Mouse (Mus musculus): ENCODE measurements around the gene Kctd6.

Gene Kctd6

GRCm38 (mm10) chr14:8214299-8215207 is 613 bp downstream of the Kctd6 start:
- DNase-seq, result peak in 1 of 2 experiments; percentile 60

DNA sequence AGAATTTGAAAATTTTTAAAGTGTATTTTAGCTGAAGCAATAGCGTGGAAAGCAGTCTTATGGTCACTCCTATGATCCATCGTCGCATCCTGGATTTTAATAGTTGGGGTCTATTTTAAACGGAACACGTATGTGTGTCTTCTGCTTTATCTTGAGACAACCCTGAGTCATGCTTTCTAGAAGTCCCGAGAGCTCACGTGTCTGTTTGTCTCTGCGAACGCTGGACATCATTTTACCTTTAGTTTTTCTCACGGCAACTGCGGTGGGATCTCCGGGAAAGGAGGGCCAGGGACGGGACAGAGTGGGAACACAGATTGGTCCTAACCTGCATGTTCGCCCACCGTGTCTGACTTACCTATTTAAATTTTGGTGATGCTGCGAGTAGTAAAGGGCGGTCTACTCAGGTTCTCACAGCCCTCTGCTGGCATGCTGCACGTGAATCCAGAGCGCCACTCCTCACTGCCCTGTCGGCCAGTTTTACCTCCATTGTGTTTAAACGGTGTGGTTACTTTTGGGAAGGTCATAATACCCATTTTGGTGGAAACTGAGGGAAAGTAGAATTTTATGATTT is 1.4 kb downstream of the Kctd6 start:
- DNase-seq, result peak in 1 of 2 experiments; percentile 10

DNA sequence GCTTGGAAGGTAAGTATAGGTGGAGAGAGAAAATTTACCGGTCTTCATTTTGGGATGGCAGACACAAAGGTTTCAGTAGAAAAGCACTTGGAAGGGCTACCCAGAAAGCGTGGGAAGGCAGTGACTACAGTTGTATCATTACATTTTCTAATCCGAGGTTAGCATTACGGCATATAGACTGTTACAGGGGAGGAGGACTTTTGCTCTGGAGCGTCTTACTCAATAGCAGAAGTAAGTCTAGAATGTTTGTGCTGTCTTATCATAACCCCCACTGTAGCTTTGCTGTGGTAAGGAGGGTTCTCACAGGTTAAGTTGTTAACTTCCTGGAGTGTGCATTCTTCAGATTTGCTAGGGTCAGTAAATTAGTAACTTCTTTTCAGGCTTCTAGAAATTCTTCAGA is 2.2 kb downstream of the Kctd6 start:
- DNase-seq, result no peak

GRCm38 (mm10) chr14:8218238-8218637 is 4.3 kb downstream of the Kctd6 start:
- no peak for DNase-seq

GRCm38 (mm10) chr14:8218730-8219380 is 4.9 kb downstream of the Kctd6 start:
- peak; percentile 29 to 36 for DNase-seq

GRCm38 (mm10) chr14:8219876-8220275 is 5.9 kb downstream of the Kctd6 start:
- no peak for DNase-seq

DNA sequence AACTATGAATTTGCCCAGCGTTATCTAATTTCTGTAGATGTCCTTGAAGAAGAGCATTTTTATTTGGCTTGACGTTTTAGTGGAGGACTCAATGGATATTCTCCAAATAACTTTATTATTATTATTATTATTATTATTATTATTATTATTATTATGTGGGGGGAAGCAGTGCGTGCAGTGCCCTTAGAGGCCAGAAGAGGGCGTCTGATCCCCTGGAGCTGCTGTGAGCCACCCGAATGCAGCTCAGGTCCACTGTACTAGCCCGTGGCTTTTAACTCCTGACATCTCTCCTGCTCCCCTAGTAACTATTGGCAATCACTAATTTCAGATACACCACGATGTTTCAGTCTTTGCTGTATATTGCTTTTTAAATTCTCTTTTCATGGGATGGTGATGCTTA is 6.4 kb downstream of the Kctd6 start:
- peak; percentile 41 to 46 for DNase-seq

- no peak for DNase-seq
Observed at GRCm38 (mm10) chr14:8220912-8221311, 7.0 kb downstream of the Kctd6 start.

- no peak for DNase-seq
Observed at GRCm38 (mm10) chr14:8222561-8222960, 8.6 kb downstream of the Kctd6 start.

DNA sequence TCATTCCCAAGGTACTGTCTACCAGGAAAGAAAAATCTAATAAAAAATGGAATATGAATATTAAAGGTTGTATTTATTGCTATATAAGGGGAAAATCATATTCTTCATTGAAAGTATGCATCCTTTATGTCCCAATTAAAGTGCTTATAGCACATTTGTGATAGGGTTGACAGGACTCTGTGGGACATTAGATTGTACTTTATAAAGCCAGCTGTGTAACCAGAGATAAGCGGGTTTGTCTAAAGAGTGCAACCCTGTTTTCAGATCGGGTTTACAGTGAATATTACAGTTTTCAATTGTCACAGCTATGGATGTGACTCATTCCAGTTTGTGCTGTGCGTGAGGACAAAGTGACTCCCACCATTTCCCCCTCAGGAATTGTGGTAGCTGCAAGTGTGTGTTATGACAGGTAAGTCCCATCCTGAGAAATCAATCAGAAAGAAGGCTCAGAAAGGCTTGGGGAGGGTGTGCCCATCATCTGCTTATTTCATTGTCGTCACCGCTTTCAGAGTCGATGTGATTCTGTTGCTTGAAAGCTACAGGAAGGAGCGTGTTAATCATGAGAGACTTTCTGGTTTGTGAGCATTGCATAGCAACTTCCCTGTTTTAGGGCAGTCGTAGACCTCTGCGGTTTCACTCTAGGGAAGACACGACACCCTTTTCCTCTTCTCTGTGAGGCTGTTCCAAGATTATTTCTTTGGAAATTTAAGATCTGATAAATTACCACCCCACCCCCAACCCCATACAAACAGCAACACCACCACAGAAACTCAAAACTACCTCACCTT is 9.8 kb downstream of the Kctd6 start:
- no peak for DNase-seq

DNA sequence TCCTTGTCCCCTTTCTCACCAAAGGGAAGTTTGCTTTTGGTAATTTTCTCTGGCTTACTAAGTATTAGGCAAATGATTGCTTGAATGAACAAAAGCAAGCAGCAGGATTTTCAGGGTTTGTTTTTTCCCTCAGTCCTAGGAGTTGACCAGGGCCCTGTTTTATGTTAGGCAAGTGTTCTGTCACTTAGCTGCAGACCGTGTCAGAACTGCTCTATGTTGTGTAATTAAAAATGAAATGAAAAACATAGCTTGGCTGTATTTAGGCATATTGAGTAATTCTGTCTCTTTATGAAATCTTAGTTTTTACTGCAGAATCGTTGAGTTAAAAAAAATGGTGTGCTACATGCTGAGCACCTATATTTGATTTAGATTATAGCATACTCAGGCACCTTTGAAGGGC is 10.9 kb downstream of the Kctd6 start:
- no peak for DNase-seq

DNA sequence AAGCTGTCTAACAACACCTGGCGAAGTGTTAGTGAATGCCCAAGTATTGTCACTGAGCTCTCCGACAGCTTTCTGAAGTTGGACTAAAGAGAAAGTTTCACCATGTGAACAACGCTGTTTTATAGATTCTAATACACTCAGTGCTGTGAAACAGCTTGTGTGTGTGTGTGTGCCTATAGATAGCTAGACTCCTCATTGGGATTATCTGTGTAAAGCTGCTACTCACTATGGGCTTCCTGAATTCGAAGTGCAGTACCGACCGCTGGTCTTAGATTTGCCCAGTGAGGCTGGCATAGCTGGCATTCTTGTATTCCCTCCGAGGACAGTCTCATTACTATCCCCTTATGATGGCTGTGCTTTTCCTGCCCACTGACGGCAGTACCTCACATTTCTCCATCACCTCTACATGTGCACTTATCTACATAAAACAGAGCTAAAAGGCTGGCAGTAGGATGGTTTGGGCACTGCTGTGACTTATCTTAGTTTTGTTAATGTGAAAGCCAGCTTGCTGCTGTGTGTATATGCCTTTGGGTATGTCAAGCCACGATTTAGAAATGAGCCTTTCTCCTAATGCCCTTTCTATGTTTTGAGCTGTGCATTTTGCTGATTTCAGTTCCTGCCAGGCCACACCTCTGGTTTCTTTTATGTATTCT is 15.6 kb downstream of the Kctd6 start:
- DNase-seq, result no peak

DNA sequence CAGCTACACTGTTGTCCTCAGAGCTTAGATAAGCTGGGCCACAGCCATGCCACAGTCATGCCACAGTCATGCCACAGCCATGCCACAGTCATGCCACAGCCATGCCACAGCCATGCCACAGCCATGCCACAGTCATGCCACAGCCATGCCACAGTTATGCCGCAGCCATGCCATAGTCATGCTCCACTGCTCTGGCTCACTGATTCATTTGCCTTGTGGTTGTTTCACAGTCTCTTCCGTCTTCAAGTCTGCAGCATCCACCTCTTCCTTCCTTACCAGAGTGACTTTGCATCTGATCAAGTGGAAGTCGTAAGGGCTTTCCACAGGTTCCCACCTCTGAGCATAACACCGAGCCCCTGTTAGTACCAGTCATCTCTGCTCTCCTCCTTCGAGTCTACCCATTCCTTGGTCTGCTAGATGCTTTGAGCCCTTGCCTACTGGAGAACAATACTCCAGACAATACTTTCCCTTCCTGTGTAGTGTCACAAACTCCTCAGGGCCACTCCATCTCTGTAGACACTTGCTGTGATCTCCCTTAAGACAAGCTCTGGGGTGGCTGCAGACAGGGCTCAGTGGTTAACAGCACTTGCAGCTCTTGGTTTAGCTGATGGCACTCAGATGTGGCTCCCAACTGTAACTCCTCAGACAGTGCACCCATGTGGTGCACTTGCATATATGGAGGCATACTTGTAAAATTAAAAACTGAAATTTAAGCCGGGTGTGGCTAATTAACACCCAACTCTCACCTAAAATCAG is 18.4 kb downstream of the Kctd6 start:
- DNase-seq, result no peak

- DNase-seq, result no peak
Observed at GRCm38 (mm10) chr14:8233252-8233651, 19.3 kb downstream of the Kctd6 start.

GRCm38 (mm10) chr14:8241816-8242215 is 27.9 kb downstream of the Kctd6 start:
- DNase-seq, result no peak

- DNase-seq, result no peak
Observed at GRCm38 (mm10) chr14:8242388-8242920, 28.5 kb downstream of the Kctd6 start.

GRCm38 (mm10) chr14:8243136-8243888 is 29.4 kb downstream of the Kctd6 start:
- no peak for DNase-seq

GRCm38 (mm10) chr14:8244211-8244611 is 30.3 kb downstream of the Kctd6 start:
- DNase-seq, result no peak

DNA sequence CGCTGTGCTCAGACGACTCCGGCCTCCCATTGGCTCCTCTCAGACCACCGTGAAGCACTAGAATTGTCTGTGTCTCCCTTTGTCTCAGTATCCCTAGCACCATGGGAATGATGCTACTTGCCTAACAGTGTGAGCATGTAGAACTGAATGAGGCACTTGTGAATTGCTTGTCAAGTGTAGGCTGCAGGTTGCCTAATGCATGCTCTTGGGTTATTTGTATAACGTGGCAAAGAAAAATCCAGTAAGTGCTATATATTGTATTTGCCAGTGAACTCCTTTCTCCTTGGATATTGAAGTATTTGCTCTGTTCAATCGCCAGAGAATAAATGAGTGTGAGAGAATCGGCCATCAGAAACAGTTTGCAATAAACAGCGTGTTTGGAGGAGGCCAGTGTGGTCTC is 32.9 kb downstream of the Kctd6 start:
- DNase-seq, result no peak

- no peak for DNase-seq
Observed at GRCm38 (mm10) chr14:8249206-8249605, 35.3 kb downstream of the Kctd6 start.
